Mouse (Mus musculus) hindbrain, postnatal 0 days (tissue): ENCODE measurements around the gene Sft2d1. TPM values are rescaled to one million over a fixed set of nuclear protein-coding genes. Genes with fewer than 3 reads are reported as not detected.
A peak's percentile ranks its signal among the peaks of the same experiment; 100 is the strongest.
"Not testable (repeated sequence)": the region's sequence is repeated elsewhere in the genome, so short reads cannot be mapped to it uniquely, and the experiment has no call there.

Experiments used
- ATAC-seq: fragments of 200-750 bp; cut with Nextera tagmentation; 2 replicates; pipeline ENCODE4 v1.8.0; 2017; ENCODE audit warnings: mild to moderate bottlenecking, moderate TSS enrichment, moderate library complexity
- DNase-seq: peaks from one replicate; pipeline ENCODE4 v3.0.0-alpha.2; 2015; ENCODE audit warnings: low spot score
- H3K27ac ChIP-seq: fragments of 300-500 bp; sonication (generic); 2 replicates; pipeline ENCODE4 v1.5.1; 2014; ENCODE audit warnings: mild to moderate bottlenecking
- H3K27me3 ChIP-seq: fragments of 300-500 bp; sonication (generic); 2 replicates; pipeline ENCODE4 v1.6.1; 2014; ENCODE audit warnings: low read length, mixed read lengths; ENCODE audit not compliant: insufficient read depth
- H3K36me3 ChIP-seq: fragments of 300-500 bp; sonication (generic); 2 replicates; pipeline ENCODE4 v1.6.1; 2014; ENCODE audit warnings: low read length, mixed read lengths; ENCODE audit not compliant: insufficient read depth
- H3K4me1 ChIP-seq: fragments of 300-500 bp; sonication (generic); 2 replicates; pipeline ENCODE4 v1.6.1; 2014; ENCODE audit warnings: antibody characterized with exemption, low read length, mixed read lengths; ENCODE audit not compliant: insufficient read depth
- H3K4me2 ChIP-seq: fragments of 300-500 bp; sonication (generic); 2 replicates; pipeline ENCODE4 v1.6.1; 2014; ENCODE audit warnings: low read depth, mild to moderate bottlenecking, low read length, moderate library complexity, mixed read lengths
- H3K4me3 ChIP-seq: fragments of 300-500 bp; sonication (generic); 2 replicates; pipeline ENCODE4 v1.5.1; 2014; ENCODE audit warnings: low read length
- H3K9ac ChIP-seq: fragments of 300-500 bp; sonication (generic); replicated peaks from 2 replicates; pipeline ENCODE4 v1.6.1; 2014; ENCODE audit warnings: mild to moderate bottlenecking, low read length, moderate library complexity, mixed read lengths
- H3K9me3 ChIP-seq: fragments of 300-500 bp; sonication (generic); 2 replicates; pipeline ENCODE4 v1.6.1; 2016; ENCODE audit warnings: low read length, mixed read lengths
- CTCF ChIP-seq: IDR thresholded peaks from 2 replicates; pipeline ENCODE4 v1.5.1; 2016; ENCODE audit warnings: antibody characterized with exemption, control low read depth, low read depth
- WGBS: fragments of 180-500 bp; shearing (Covaris S2); extraction: QIAGEN DNeasy Blood & Tissue Kit; methylation state at CpG from one replicate; pipeline ENCODE4 v1.1.7; 2014; 5-methylcytosine and 5-hydroxymethylcytosine counted together
- polyA plus RNA-seq: library from polyadenylated mRNA; unstranded; fragments of >200 nt; fragmentation: Nextera tagmentation; extraction: Ambion mirVana; gene quantifications from 2 replicates; pipeline ENCODE4 v1.2.1, GENCODE M21; 2015
- total RNA-seq: library from RNA; depleted of rRNA; stranded (reverse); fragments of >200 nt; gene quantifications from 2 replicates; pipeline ENCODE4 v1.2.3, GENCODE M21; 2014; rRNA removed

Sft2d1 gene
- 74.5 and 98.7 TPM in 2 replicates for total RNA-seq
- polyA plus RNA-seq: 171 and 172 TPM in 2 replicates

GRCm38 (mm10) chr17:8310838-8311614 lies at the start of gene Sft2d1:
TSS of gene Sft2d1 (plus strand) at chr17:8311102.
- no peaks in the 10 kb centered on the region for H3K36me3 ChIP-seq
- H3K27ac ChIP-seq: peak within 1 kb of the TSS; percentile 73
- DNase-seq (peak; percentile 97), ATAC-seq (peak; percentile 95)
- peaks cover 13% of the 10 kb centered on the region for H3K4me1 ChIP-seq
- WGBS: under 1% methylated on average over 51 of the region's 54 CpGs
- peak; percentile 29; the same call in 1 of the 2 replicates for TF ChIP-seq CTCF
- peak within 1 kb of the TSS; percentile 66 for H3K9ac ChIP-seq
- no peaks in the 10 kb centered on the region for H3K27me3 ChIP-seq
- H3K4me3 ChIP-seq: peak within 1 kb of the TSS; percentile 70
- H3K9me3 ChIP-seq: no peaks in the 10 kb centered on the region
- H3K4me2 ChIP-seq: peak within 1 kb of the TSS; percentile 66

GRCm38 (mm10) chr17:8264638-8265037 lies 46.3 kb upstream of the Sft2d1 start:
- not testable (repeated sequence) for H3K4me2 ChIP-seq, H3K9me3 ChIP-seq, H3K9ac ChIP-seq, H3K4me1 ChIP-seq, H3K36me3 ChIP-seq, H3K27me3 ChIP-seq, H3K27ac ChIP-seq, H3K4me3 ChIP-seq
- DNase-seq: peak; percentile 79
- peak; percentile 84 for TF ChIP-seq CTCF
- 0 out of 2 replicates have a peak, but pooled peaks have one; percentile 40 for ATAC-seq
- 17% methylated on average over 7 of the region's 7 CpGs for WGBS

- no peak for TF ChIP-seq CTCF
- Histone ChIP-seq H3K4me1 (no peaks in the 10 kb centered on the region), H3K27me3 (no peaks in the 10 kb centered on the region), H3K4me3 (no peak overlapping the region), H3K9me3 (no peaks in the 10 kb centered on the region), H3K9ac (no peak overlapping the region), H3K36me3 (no peaks in the 10 kb centered on the region), H3K4me2 (no peak overlapping the region), H3K27ac (no peak overlapping the region)
- peak; percentile 3 for DNase-seq
- WGBS: 58% methylated on average over 6 of the region's 6 CpGs
- ATAC-seq: no peak
These were observed 38.7 kb upstream of the Sft2d1 start for GRCm38 (mm10) chr17:8272054-8272749.

GRCm38 (mm10) chr17:8272951-8273350 lies 38.0 kb upstream of the Sft2d1 start:
- TF ChIP-seq CTCF: no peak
- WGBS: 76% methylated on average over 6 of the region's 6 CpGs
- no peak overlapping the region for H3K4me2 ChIP-seq
- H3K9ac ChIP-seq: no peak overlapping the region
- DNase-seq: no peak
- H3K27me3 ChIP-seq: no peaks in the 10 kb centered on the region
- no peaks in the 10 kb centered on the region for H3K4me1 ChIP-seq
- no peak overlapping the region for H3K4me3 ChIP-seq
- no peak for ATAC-seq
- H3K36me3 ChIP-seq: no peaks in the 10 kb centered on the region
- no peak overlapping the region for H3K27ac ChIP-seq
- no peaks in the 10 kb centered on the region for H3K9me3 ChIP-seq

- Histone ChIP-seq H3K4me1 (no peaks in the 10 kb centered on the region), H3K9me3 (no peaks in the 10 kb centered on the region), H3K9ac (no peak overlapping the region), H3K36me3 (no peaks in the 10 kb centered on the region), H3K27ac (no peak overlapping the region), H3K4me2 (no peak overlapping the region), H3K4me3 (no peak overlapping the region), H3K27me3 (no peaks in the 10 kb centered on the region)
- TF ChIP-seq CTCF: no peak
- no peak for DNase-seq
- WGBS: 81% methylated on average over 4 of the region's 4 CpGs
- no peak for ATAC-seq
These were observed 34.8 kb upstream of the Sft2d1 start for GRCm38 (mm10) chr17:8276071-8276470.

- Histone ChIP-seq H3K36me3 (no peaks in the 10 kb centered on the region), H3K4me2 (no peak overlapping the region), H3K27me3 (no peaks in the 10 kb centered on the region), H3K9ac (no peak overlapping the region), H3K4me1 (no peaks in the 10 kb centered on the region), H3K4me3 (no peak overlapping the region), H3K27ac (no peak overlapping the region), H3K9me3 (no peaks in the 10 kb centered on the region)
- no peak for TF ChIP-seq CTCF
- WGBS: 77% methylated on average over 7 of the region's 7 CpGs
- ATAC-seq (no peak), DNase-seq (no peak)
These were observed 34.2 kb upstream of the Sft2d1 start for GRCm38 (mm10) chr17:8276680-8277079.

- Histone ChIP-seq H3K9me3 (no peaks in the 10 kb centered on the region), H3K27ac (no peak overlapping the region), H3K4me3 (no peak overlapping the region), H3K27me3 (no peaks in the 10 kb centered on the region), H3K4me1 (no peaks in the 10 kb centered on the region), H3K9ac (no peak overlapping the region), H3K4me2 (no peak overlapping the region), H3K36me3 (no peaks in the 10 kb centered on the region)
- WGBS: 61% methylated on average over 3 of the region's 3 CpGs
- ATAC-seq (no peak), DNase-seq (no peak)
- no peak for TF ChIP-seq CTCF
These were observed 33.6 kb upstream of the Sft2d1 start for GRCm38 (mm10) chr17:8277266-8277665.
